Mouse (Mus musculus) left cerebral cortex, adult 11 months (tissue): ENCODE measurements at regions not wholly inside any gene's neighbourhood (a gene's known extent, or its start where the extent isn't known, plus 50 kb on each side); places are given as distances from the start of the nearest gene placed in this dataset.
A peak's percentile ranks its signal among the peaks of the same experiment; 100 is the strongest.

Experiments
- DNase-seq: peaks from one replicate; pipeline ENCODE4 v3.0.0; 2022; ENCODE audit warnings: low spot score

GRCm38 (mm10) chr10:41018888-41019287 is 53.2 kb downstream of the Gpr6 start:
- no peak for DNase-seq

- no peak for DNase-seq
Observed at GRCm38 (mm10) chr10:41016547-41016946, 55.5 kb downstream of the Gpr6 start.

DNA sequence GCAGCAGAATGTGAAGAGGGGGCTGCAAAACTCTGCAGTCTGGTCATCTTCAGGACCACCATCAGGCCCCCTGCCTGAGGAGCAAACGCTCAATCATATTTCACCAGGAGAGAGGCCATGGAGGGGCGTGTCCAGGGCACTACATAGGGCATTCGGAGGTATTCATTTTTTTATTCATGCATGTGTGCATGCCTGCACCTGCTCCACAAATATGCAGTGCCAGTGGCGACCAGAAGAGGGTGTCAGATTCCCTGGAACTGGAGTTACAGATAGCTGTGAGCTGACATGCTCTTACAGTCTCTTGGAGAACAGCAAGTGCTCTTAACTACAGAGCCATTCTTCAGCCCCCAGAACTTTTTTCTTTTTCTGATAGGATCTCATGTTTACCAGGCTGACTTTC is 56.4 kb downstream of the Gpr6 start:
- DNase-seq: peak; percentile 48

GRCm38 (mm10) chr10:41010585-41010984 is 61.5 kb downstream of the Gpr6 start:
- DNase-seq: no peak

- no peak for DNase-seq
Observed at GRCm38 (mm10) chr10:41007866-41008265, 64.2 kb downstream of the Gpr6 start.

DNA sequence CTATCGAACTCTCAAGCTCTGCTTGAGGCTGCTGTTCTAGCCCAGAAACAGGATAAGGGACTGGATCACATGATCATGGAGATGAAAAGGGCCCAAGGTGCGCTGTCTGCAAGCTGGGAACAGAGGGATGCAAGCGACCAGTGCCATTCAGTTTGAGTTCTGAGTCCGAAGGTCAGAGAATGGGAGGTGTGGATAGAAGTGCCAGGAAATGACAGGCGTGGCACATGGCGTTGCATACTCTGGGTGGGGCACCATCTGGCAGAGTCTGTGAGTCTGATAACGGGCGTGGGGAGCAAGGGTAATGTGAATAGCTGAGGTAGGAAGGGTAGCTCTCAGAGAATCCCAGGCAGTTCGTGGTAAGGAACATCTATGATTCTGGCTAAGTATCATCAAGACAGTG is 65.5 kb downstream of the Gpr6 start:
- DNase-seq: no peak

DNA sequence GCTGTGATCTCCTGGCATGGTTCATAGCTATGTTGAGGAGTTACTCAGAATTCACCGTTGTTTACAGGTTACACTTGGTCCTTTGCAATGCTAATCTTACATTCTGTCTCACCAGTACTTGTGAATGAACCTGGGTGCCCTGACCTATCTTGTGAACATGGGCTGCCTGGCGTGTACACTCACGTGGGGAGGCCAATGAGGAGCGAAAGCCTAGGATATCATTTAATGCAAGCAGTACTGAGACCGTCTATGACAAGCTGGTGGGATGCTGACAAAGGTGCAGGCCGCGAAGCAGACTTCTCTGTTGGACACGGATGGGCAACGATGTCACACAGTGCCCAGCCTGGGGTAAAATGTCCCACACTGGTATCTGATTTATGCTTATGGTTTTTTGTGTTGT is 66.3 kb downstream of the Gpr6 start:
- no peak for DNase-seq

DNA sequence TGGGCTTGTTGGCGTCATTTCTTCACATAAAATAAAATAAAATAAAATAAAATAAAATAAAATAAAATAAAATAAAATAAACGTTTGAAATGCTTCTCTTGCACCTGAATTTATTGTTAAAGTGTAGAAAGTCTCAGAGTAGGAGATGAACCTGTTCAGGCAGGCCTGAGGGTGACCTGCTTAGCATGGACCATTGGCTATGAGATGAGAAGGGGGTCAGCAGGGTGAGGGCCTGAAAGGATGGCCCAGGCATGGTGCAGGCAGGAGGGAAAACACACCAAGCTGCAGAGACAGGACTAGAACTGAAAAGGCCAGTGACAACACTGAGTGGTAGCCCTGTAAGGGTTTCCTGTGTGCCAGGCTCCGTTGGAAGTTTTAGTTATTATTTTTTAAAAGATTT is 67.3 kb downstream of the Gpr6 start:
- DNase-seq: no peak

DNA sequence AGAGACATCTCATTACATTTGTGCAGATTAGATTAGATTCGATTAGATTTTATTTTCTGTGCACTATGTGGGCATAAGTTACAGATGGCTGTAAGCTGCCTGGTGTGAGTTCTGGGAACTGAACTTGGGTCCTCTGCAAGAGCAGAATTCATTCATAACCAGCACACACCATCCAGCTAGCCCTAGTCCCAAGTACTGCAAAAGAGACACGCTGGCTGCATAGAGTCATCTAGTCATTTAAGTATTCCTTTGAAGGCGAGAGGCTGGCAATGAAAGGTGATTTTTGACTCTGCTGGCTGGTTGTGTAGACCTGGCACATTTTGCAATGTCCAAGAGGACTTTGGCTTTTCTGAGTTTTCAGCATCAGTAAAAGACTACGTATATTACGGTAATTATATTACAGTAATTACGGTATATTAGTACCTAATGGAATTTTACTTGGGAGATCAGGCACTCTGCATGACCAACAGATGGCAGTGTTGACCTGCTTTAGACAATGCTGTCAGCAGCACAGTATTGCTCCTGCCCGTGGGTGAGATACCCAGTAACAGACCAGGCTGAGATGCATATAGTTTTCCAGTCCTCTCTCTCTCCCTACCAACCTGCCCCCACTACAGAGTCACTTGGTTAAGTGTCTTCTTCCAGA is 67.9 kb downstream of the Gpr6 start:
- peak; percentile 64 for DNase-seq

GRCm38 (mm10) chr10:41003197-41003596 is 68.9 kb downstream of the Gpr6 start:
- DNase-seq: no peak

- DNase-seq: no peak
Observed at GRCm38 (mm10) chr10:41000965-41001364, 71.1 kb downstream of the Gpr6 start.

- DNase-seq: no peak
Observed at GRCm38 (mm10) chr10:40999486-40999885, 72.6 kb downstream of the Gpr6 start.

GRCm38 (mm10) chr10:40998799-40999198 is 73.3 kb downstream of the Gpr6 start:
- no peak for DNase-seq

DNA sequence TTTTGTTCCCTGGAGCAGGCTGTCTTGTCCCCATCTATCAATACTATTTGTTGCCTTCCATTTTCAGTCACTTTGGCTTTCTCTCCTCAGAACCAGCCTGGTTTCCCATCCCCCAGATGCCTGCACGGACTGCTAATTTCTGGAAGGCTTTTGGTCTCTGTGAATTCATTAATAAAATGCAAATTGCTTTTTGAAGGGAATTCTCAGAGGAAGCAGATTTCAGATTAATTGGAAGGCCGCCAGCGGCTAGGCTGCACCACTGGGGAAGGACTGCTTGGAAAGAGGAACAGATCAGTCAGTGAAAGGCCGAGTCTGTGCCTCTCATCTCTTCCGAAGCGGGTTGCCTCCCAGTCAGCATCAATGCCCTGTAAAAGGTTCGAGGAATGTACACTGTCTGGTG is 73.8 kb downstream of the Gpr6 start:
- no peak for DNase-seq

DNA sequence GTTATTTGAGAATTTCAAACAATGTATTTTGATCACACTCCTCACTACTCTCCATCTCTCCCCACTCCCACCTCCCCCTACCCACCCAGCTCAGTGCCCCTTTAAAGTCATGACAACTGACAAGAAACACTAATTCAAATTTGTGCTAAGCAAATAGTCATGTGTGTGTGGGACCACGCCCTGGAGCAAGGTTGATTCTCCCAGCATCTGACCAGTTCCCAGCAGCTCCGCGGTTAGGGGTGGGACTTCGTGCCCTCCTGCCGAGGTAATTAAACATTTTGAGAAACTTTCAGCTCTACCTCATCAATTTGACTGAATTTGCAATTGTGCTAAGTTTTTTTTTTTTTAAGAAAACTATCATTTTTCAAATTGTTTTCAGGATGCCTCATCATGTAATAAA is 74.5 kb downstream of the Gpr6 start:
- DNase-seq: no peak
